Mouse (Mus musculus): Measurements from ENCODE around the gene Trim14. TPM values are rescaled to one million over a fixed set of nuclear protein-coding genes. Genes with fewer than 3 reads are reported as not detected.

Trim14 gene
- 10.2 TPM for polyA plus RNA-seq (2014; fragmentation: Illumina TruSeq; extraction: RNeasy Lipid Tissue Mini Kit (QIAGEN cat#74804); ENCODE audit: low read depth, low replicate concordance)

GRCm38 (mm10) chr4:46535840-46536361 is at the start of gene Trim14:
Gene Trim14 (minus strand): TSS chr4:46536141.

DNA sequence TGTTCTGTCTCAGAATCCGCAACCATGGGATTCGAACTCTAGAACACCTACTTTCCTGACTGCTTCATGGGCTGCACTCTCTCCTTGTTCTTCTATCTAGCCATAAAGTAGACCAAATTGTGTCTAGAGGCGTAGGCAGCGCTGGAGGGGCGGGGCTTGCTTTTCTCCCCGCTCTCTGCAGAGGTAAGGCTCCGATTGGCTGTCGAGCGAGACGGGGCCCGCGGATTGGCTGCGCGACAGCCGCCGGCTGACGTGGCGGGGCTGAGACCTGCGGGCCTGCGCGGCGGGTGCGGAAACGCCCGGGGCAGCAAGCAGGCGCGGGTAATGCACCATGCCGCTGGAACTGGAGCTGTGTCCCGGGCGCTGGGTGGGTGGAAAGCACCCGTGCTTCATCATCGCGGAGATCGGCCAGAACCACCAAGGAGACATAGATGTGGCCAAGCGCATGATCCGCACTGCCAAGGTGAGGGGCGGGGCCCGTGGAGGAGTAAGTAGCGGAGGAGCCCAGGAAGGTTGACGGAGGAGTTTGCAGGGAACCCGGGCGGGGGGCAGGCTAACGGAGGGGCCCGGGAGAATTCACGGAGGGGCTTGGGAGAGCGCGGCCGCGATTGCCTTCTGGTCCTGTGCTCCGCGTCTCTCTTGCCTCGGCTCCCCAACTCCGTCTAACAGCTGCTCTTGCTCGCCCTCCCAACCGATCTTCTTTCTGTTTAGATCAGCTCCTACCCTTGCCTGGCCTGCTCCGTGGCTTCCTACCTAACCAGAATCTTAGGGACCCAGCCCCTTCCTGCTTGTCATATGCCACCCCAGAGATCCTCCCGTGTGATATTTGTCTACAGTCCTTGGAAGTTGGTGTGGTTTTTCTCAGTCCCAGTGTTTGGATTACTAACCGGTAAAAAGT is 46.7 kb downstream of the Trim14 start, which contains the start of gene Nans:
Gene Nans, plus strand, starts transcription at position 221 of the 898 bp plus-strand sequence.

DNA sequence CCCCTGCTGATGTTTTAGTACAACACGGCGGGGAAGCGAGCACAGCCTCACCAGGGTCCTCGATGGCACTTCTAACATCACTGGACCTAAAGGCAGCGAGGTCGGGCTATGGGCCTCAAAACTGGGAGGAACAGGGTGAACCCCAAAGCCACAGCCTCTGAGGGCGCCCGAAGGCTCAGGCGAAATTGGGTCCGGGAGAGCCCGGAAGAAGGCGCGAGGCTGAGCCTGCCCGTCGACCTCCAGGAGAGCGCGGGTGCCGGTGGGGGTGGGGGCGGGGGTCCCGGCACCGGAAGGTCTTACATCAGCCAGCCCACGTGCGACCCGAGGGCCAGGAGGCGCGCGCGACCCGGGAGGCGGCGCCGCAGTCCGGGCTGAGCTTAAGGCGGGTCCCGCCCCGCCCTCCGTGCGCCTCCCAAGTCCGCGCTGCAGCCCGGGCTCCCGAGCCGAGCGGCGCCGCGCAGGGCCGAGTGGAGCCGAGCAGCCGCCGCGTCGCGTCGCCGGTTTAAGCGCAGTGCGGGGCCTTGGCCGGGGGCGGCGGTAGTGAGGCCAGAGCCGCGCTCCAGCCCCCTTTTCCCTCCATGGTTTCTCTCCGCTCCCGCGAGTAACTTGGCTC is 85.3 kb downstream of the Trim14 start, which contains the start of gene Anp32b:
Gene Anp32b, plus strand, starts transcription at position 384 of the 613 bp plus-strand sequence.

Other genes starting within 250 kb of the Trim14 start
- gene Foxe1, start 192.5 kb downstream of the Trim14 start, polyA plus RNA-seq (2014; fragmentation: Illumina TruSeq; extraction: RNeasy Lipid Tissue Mini Kit (QIAGEN cat#74804); ENCODE audit: low read depth, low replicate concordance), result not detected
- gene Trmo, start 146.7 kb downstream of the Trim14 start, polyA plus RNA-seq (2014; fragmentation: Illumina TruSeq; extraction: RNeasy Lipid Tissue Mini Kit (QIAGEN cat#74804); ENCODE audit: low read depth, low replicate concordance), result 5.9 TPM
- 77.4 TPM for gene Hemgn, start 122.6 kb downstream of the Trim14 start, polyA plus RNA-seq (2014; fragmentation: Illumina TruSeq; extraction: RNeasy Lipid Tissue Mini Kit (QIAGEN cat#74804); ENCODE audit: low read depth, low replicate concordance)
- 138 TPM for gene Anp32b, start 85.2 kb downstream of the Trim14 start, polyA plus RNA-seq (2014; fragmentation: Illumina TruSeq; extraction: RNeasy Lipid Tissue Mini Kit (QIAGEN cat#74804); ENCODE audit: low read depth, low replicate concordance)
- 4.4 TPM for gene Nans, start 46.9 kb downstream of the Trim14 start, polyA plus RNA-seq (2014; fragmentation: Illumina TruSeq; extraction: RNeasy Lipid Tissue Mini Kit (QIAGEN cat#74804); ENCODE audit: low read depth, low replicate concordance)
- gene Coro2a, start 66.1 kb upstream of the Trim14 start, polyA plus RNA-seq (2014; fragmentation: Illumina TruSeq; extraction: RNeasy Lipid Tissue Mini Kit (QIAGEN cat#74804); ENCODE audit: low read depth, low replicate concordance), result 31.4 TPM
- 0.28 TPM for gene Tbc1d2, start 114.1 kb upstream of the Trim14 start, polyA plus RNA-seq (2014; fragmentation: Illumina TruSeq; extraction: RNeasy Lipid Tissue Mini Kit (QIAGEN cat#74804); ENCODE audit: low read depth, low replicate concordance)

All from testis, adult 10 weeks (tissue).